Mouse (Mus musculus) 3134 (cell line): ENCODE results near the gene Ikzf4.
"Not testable (repeated sequence)": the region's sequence is repeated elsewhere in the genome, so short reads cannot be mapped to it uniquely, and the experiment has no call there.

ENCODE experiments used
- DNase-seq: peaks from one replicate; pipeline ENCODE4 v3.0.0-alpha.2; 2011; ENCODE audit warnings: low spot score; ENCODE audit not compliant: insufficient read length; ENCODE audit errors: extremely low read depth

Ikzf4 gene

GRCm38 (mm10) chr10:128640891-128641290 is 4.9 kb downstream of the Ikzf4 start:
- no peak for DNase-seq

- no peak for DNase-seq
Observed at GRCm38 (mm10) chr10:128639999-128640398, 5.8 kb downstream of the Ikzf4 start.

- DNase-seq: no peak
Observed at GRCm38 (mm10) chr10:128637011-128637410, 8.8 kb downstream of the Ikzf4 start.

GRCm38 (mm10) chr10:128636561-128636960 is 9.2 kb downstream of the Ikzf4 start:
- no peak for DNase-seq

GRCm38 (mm10) chr10:128635697-128636096 is 10.1 kb downstream of the Ikzf4 start:
- no peak for DNase-seq

- no peak for DNase-seq
Observed at GRCm38 (mm10) chr10:128631571-128631970, 14.2 kb downstream of the Ikzf4 start.

- DNase-seq: not testable (repeated sequence)
Observed at GRCm38 (mm10) chr10:128630306-128630705, 15.5 kb downstream of the Ikzf4 start.

GRCm38 (mm10) chr10:128629746-128630145 is 16.0 kb downstream of the Ikzf4 start:
- no peak for DNase-seq

GRCm38 (mm10) chr10:128627398-128628317 is 18.1 kb downstream of the Ikzf4 start:
- DNase-seq: no peak

GRCm38 (mm10) chr10:128626311-128627310 is 19.2 kb downstream of the Ikzf4 start, which contains the start of gene Rps26:
Gene Rps26 (minus strand): TSS chr10:128626747.
- DNase-seq: peak; percentile 83

GRCm38 (mm10) chr10:128625287-128625894 is 20.4 kb downstream of the Ikzf4 start:
- DNase-seq: no peak

GRCm38 (mm10) chr10:128623106-128623613 is 22.6 kb downstream of the Ikzf4 start:
- not testable (repeated sequence) for DNase-seq

GRCm38 (mm10) chr10:128622702-128623101 is 23.1 kb downstream of the Ikzf4 start:
- no peak for DNase-seq

GRCm38 (mm10) chr10:128621986-128622520 is 23.7 kb downstream of the Ikzf4 start:
- no peak for DNase-seq

GRCm38 (mm10) chr10:128620241-128620640 is 25.6 kb downstream of the Ikzf4 start:
- DNase-seq: no peak

- not testable (repeated sequence) for DNase-seq
Observed at GRCm38 (mm10) chr10:128619148-128619547, 26.6 kb downstream of the Ikzf4 start.

GRCm38 (mm10) chr10:128618570-128618969 is 27.2 kb downstream of the Ikzf4 start:
- no peak for DNase-seq

- not testable (repeated sequence) for DNase-seq
Observed at GRCm38 (mm10) chr10:128615798-128616448, 29.9 kb downstream of the Ikzf4 start.

- no peak for DNase-seq
Observed at GRCm38 (mm10) chr10:128614934-128615333, 30.9 kb downstream of the Ikzf4 start.
